Mouse (Mus musculus) cortical plate, adult 2 months (tissue): ENCODE measurements at regions not wholly inside any gene's neighbourhood (a gene's known extent, or its start where the extent isn't known, plus 50 kb on each side); places are given as distances from the start of the nearest gene placed in this dataset.

Experiments used
- CTCF ChIP-seq: fragments of 200-500 bp; IDR thresholded peaks from 2 replicates; pipeline ENCODE4 v1.5.1; 2011; ENCODE audit warnings: mild to moderate bottlenecking, control low read depth, low read length; ENCODE audit not compliant: insufficient read depth; ENCODE audit errors: extremely low read depth
- POLR2A ChIP-seq: fragments of 200-500 bp; IDR thresholded peaks from 2 replicates; pipeline ENCODE4 v1.6.1; 2011; ENCODE audit warnings: mild to moderate bottlenecking, low read length, control low read depth; ENCODE audit not compliant: insufficient read depth; ENCODE audit errors: extremely low read depth

DNA sequence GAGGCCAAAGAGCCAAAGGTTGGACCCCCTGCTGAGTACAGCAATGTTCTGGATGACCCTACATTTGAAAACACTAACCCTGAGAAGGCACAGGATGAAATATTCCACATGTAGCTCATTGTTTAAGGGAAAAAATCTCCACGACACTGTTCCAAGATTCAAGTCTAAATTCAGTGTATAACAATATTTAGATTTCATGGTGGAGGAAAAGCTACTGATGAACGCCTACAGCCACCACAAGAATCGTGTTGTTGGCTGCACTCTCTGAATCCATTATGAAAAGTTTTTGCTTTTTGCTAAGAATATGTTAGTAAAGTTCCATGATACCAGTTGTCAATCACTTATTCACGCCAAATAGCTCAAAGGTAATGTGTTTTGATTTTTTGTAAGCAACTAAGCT, 204.2 kb downstream of the Ccser2 start:
- TF ChIP-seq CTCF, result no peak
- no peak for TF ChIP-seq POLR2A
